Mouse (Mus musculus): ENCODE measurements around the gene Tmub1.

DNA sequence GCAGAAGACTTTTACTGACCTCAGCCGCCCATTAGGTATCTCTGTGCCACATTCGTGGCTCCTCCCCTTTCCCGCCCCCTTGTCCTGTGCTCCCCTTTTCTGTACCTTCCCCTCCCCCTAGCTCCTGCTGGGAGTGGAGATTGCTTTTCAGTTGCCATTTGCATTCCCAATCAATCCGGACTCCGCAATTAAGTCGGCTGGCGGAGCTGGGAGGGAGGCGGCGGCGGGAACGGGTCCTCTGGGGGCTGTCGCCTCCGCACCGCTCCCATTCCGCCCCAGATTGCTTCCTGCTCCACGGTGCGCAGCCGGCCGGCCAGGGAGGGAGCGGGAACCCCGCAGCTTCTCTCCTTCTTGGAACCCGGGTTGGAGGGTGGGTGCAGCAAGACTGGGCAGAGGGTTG, 37.3 kb upstream of the Tmub1 start:
- TF ChIP-seq GATA1 (IDR thresholded peaks at IDR 0.05; ENCODE audit: borderline replicate concordance, low read length) (no peak), FLI1 (IDR thresholded peaks at IDR 0.05; ENCODE audit: low read length) (no peak)
